Mouse (Mus musculus) erythroblast, embryonic 14.5 days (primary cell): ENCODE results near the gene Hcfc1r1. TPM values are rescaled to one million over a fixed set of nuclear protein-coding genes. Genes with fewer than 3 reads are reported as not detected.
A peak's percentile ranks its signal among the peaks of the same experiment; 100 is the strongest.

Experiments
- H3K27me3 ChIP-seq: 2 replicates; pipeline ENCODE4 v1.6.1; 2012; ENCODE audit warnings: inconsistent platforms; ENCODE audit not compliant: control insufficient read depth
- H3K36me3 ChIP-seq: 2 replicates; pipeline ENCODE4 v1.6.1; 2012; ENCODE audit warnings: mild to moderate bottlenecking, inconsistent platforms; ENCODE audit not compliant: control insufficient read depth
- H3K4me1 ChIP-seq: 2 replicates; pipeline ENCODE4 v1.6.1; 2012; ENCODE audit warnings: inconsistent platforms; ENCODE audit not compliant: control insufficient read depth
- H3K4me3 ChIP-seq: replicated peaks from 2 replicates; pipeline ENCODE3; 2012; ENCODE audit warnings: moderate library complexity, mild to moderate bottlenecking, inconsistent platforms
- H3K9me3 ChIP-seq: 2 replicates; pipeline ENCODE4 v1.6.1; 2012; ENCODE audit warnings: low read length, inconsistent platforms, mixed read lengths; ENCODE audit not compliant: control insufficient read depth
- GATA1 ChIP-seq: IDR thresholded peaks from 2 replicates; pipeline ENCODE4 v1.6.1; 2012; ENCODE audit warnings: low read length, inconsistent platforms, mixed read lengths
- TAL1 ChIP-seq: IDR thresholded peaks from 3 replicates; pipeline ENCODE4 v1.6.1; 2012; ENCODE audit warnings: low read length, inconsistent platforms, mixed read lengths
- polyA plus RNA-seq: library from polyadenylated mRNA; stranded (reverse); fragments of >175 nt; gene quantifications from 2 replicates; pipeline ENCODE4 v1.2.3, GENCODE M21; 2012

Hcfc1r1 gene
- polyA plus RNA-seq, 1 experiment, result 35.6 TPM

DNA sequence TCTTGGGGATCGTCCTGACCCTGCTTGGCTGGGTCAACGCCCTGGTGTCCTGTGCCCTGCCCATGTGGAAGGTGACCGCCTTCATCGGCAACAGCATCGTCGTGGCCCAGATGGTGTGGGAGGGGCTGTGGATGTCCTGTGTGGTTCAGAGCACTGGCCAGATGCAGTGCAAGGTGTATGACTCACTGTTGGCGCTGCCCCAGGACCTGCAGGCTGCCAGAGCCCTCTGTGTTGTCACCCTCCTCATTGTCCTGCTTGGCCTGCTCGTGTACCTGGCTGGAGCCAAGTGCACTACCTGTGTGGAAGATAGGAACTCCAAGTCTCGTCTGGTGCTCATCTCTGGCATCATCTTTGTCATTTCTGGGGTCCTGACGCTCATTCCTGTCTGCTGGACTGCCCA lies 7.7 kb downstream of the Hcfc1r1 start:
- peaks cover 16% of the 10 kb centered on the region for H3K4me1 ChIP-seq
- H3K9me3 ChIP-seq, result no peaks in the 10 kb centered on the region
- peaks cover 91% of the 10 kb centered on the region for H3K27me3 ChIP-seq
- no peak overlapping the region for H3K4me3 ChIP-seq
- H3K36me3 ChIP-seq, result no peaks in the 10 kb centered on the region
- TF ChIP-seq GATA1 (no peak), TAL1 (no peak)

DNA sequence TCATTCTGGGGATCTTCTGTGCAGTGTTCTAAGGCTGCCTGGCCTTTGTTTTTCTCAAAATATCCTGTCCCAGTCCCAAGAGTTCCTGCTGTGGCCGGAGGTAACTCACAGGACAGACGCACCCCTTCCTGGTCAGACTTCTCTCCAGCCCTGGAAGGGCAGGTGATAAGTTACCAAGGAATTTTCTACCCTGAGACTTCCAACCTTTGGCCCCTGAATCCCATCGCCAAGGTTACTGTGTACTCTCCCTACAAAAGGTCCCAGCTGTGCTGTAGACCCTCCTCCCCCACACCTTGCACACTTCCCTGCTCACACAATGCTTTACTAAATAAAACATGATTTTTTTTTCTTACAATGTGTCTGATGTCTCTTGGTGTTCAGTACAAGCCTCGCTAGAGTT lies 8.7 kb downstream of the Hcfc1r1 start:
- peaks cover 81% of the 10 kb centered on the region for H3K27me3 ChIP-seq
- no peaks in the 10 kb centered on the region for H3K9me3 ChIP-seq
- no peak for TF ChIP-seq TAL1
- TF ChIP-seq GATA1, result no peak

DNA sequence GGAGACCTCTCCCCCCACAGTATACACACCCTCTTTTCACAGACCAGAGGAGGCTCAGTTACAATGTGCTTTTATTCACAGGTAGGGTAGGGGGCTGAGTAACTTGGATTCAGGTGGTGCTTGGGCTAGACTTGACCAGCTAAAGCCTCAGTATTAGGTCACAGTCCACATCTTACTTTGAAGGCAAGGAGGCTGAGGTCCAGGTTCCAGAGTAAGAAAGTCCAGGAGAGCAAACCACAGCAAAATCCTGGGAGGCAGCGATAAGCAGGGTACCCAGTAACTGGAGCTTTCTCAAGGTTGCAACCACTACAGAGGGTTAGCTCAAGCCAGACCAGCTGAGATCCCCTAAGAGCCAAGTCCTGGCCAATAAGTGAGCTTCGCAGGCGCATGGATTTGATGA lies 9.1 kb downstream of the Hcfc1r1 start:
- Histone ChIP-seq H3K36me3 (no peaks in the 10 kb centered on the region), H3K4me3 (no peak overlapping the region), H3K9me3 (no peaks in the 10 kb centered on the region), H3K4me1 (peaks cover 2% of the 10 kb centered on the region), H3K27me3 (peaks cover 76% of the 10 kb centered on the region)
- TF ChIP-seq TAL1, result no peak
- no peak for TF ChIP-seq GATA1

More for the DNA sequence above, 8.7 kb downstream of the Hcfc1r1 start:
- Histone ChIP-seq H3K36me3 (no peaks in the 10 kb centered on the region), H3K4me1 (peaks cover 6% of the 10 kb centered on the region), H3K4me3 (no peak overlapping the region)

DNA sequence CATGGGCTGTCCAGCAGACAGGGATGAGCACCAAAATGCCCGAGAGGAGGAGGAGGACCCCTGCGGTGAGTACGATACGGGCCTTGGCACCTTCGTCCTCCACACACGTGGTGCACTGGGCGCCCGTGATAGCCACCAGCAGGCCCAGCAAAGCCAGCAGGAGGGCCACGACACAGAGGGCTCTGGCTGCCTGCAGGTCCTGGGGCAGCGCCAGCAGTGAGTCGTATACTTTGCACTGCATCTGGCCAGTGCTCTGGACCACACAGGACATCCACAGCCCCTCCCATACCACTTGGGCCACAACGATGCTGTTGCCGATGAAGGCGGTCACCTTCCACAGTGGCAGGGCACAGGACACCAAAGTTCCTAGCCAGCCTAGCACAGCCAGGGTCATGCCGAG lies 9.8 kb downstream of the Hcfc1r1 start:
- Histone ChIP-seq H3K36me3 (no peaks in the 10 kb centered on the region), H3K4me3 (no peak overlapping the region), H3K27me3 (peaks cover 69% of the 10 kb centered on the region), H3K4me1 (no peaks in the 10 kb centered on the region), H3K9me3 (no peaks in the 10 kb centered on the region)
- TF ChIP-seq TAL1 (no peak), GATA1 (no peak)

DNA sequence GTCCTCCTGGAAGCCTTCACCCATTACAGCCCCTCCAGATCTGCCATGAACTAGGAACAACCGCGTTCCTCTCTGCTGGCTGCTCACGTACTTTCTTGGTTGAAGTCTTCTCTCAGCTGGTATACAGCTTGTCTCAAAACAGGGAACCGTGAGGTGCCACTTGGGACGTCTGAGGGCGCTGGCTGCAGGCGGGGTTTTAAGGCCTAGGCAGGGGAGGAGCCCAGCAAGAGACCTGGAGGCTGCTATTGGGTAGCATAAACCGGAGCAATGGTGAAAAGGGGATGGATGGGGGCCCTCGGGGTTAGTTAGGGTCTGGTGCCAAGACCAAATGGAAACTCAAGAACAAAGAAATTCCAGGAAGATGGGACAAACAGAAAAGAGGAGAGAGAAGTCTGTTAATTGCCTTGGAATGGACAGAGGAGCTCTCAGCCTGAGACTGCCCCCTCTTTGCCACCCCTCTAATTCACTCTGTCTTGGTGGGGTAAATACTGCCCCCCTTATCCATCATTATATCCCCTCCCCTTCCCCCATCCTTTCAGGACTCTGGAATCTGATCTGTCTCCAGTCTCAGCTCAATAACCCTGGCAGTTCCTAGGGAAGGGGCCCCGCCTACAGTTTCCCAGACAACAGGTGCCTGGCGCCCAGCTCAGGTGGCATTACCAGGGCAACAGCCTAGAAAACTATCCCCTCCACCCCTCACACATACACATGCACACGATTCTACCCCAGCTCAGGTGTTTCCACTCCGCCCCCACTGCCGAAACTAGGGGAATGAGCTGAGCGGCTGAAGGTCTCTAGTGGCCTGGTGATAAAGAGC lies 10.7 kb downstream of the Hcfc1r1 start, which contains the start of gene Cldn9:
Gene Cldn9 (minus strand): TSS at position 171 of the 817 bp plus-strand sequence.
- peaks cover 61% of the 10 kb centered on the region for H3K27me3 ChIP-seq
- H3K9me3 ChIP-seq, result no peaks in the 10 kb centered on the region
- no peak within 1 kb of the TSS for H3K4me3 ChIP-seq

DNA sequence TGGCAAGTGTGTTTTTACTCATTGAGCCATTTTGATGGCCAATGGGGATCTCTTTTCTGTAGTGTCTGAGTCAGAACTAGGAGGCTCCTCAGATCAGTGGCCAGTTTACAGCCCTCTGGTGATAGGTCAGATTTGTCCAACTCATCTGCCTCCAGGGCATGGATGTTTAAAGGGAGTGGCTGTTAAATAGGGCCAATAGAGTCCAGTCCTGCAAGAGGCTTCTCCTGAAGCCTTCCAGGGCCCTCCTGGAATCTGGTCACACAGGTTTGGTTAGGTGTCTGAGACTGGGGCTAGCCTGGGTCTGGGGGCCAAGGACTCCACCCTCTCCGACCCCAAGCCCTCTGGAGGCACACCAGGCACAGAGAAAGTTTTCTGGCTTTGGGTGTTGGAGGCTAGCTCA lies 21.1 kb downstream of the Hcfc1r1 start:
- Histone ChIP-seq H3K4me3 (no peak overlapping the region), H3K27me3 (peaks cover 45% of the 10 kb centered on the region), H3K9me3 (no peaks in the 10 kb centered on the region; the same call in 1 of the 2 replicates), H3K4me1 (peaks cover 5% of the 10 kb centered on the region), H3K36me3 (no peaks in the 10 kb centered on the region)
- no peak for TF ChIP-seq TAL1
- no peak for TF ChIP-seq GATA1

More for the DNA sequence above, 10.7 kb downstream of the Hcfc1r1 start, which contains the start of gene Cldn9:
- TF ChIP-seq GATA1 (no peak), TAL1 (no peak)
- Histone ChIP-seq H3K4me1 (no peaks in the 10 kb centered on the region), H3K36me3 (no peaks in the 10 kb centered on the region)

DNA sequence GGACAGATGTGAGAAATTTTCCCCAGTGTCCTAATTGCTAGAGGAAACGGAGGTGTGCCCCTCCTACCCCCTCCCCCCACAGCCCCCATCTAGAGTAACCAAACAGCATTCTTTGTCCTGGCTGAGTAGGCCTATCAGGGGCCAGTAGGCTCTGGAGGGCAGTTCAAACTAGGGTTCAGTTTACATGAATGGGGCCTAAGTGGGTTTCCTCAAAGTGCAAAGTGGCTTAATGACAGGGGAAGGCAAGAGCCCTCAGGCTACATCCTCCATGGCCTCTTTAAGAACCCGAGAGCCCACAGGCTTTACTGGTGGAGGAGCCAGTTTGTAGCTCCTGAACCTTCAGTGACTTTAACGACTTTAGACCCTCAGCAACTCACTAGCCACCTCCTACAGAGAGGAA lies 22.4 kb downstream of the Hcfc1r1 start:
- TF ChIP-seq TAL1 (no peak), GATA1 (no peak)

DNA sequence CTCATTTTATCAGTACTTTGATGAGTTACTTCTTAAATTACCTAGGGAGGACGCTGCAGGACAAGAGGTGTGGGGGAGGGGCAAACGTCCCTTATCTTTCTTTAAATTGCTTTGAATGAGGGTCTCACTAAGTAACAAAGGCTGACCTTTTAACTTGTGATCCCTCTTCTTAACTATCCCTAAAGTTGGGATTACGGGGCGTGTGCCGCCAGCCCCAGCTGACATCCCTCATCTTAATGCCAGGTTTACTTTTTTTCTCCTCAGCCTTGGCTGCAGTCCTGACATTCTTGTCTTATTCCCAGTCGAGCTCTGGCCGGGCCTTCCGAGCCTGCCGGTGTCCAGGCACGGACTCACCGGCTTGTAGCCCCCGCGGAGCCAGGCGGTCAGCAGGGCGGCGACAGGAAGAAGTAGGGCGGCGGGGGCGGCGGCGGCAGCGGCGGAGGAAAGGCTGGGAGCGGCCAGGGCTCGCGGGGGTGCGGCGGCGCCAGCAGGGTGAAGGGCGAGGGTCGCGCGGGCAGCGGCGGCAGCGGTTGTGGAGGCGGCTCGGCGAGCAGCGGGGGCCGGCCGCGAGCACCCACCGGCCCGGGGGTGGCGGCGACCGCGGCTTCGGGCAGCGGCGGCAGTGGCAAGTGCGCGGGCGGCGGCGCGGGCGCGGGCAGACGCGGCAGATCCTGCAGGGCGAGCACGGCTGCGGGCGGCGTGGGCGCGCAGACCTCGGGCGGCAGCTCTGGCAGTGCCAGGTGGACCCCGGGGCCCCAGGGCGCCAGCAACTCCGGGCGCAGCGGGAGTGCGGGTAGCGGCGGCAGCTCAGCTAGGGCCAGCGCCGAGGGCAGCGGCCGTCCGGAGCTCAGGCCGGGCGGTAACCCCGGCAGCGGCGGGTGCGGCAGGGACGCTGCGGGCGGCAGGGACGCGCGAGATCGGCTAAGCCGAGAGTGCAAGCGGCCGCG lies 26.0 kb downstream of the Hcfc1r1 start:
- TF ChIP-seq GATA1 (no peak), TAL1 (no peak)
- H3K36me3 ChIP-seq, result no peaks in the 10 kb centered on the region
- peaks cover 3% of the 10 kb centered on the region; the same call in 1 of the 2 replicates for H3K9me3 ChIP-seq
- H3K4me3 ChIP-seq, result peak overlapping the region; percentile 63
- peaks cover 75% of the 10 kb centered on the region for H3K27me3 ChIP-seq
- H3K4me1 ChIP-seq, result peaks cover 11% of the 10 kb centered on the region

More for the DNA sequence above, 22.4 kb downstream of the Hcfc1r1 start:
- H3K4me1 ChIP-seq, result peaks cover 11% of the 10 kb centered on the region
- no peak overlapping the region for H3K4me3 ChIP-seq
- peaks cover 58% of the 10 kb centered on the region for H3K27me3 ChIP-seq
- no peaks in the 10 kb centered on the region for H3K36me3 ChIP-seq
- peaks cover 3% of the 10 kb centered on the region; the same call in 1 of the 2 replicates for H3K9me3 ChIP-seq
